Mouse (Mus musculus): ENCODE results near the gene Msantd2. TPM values are rescaled to one million over a fixed set of nuclear protein-coding genes. Genes with fewer than 3 reads are reported as not detected.
A peak's percentile ranks its signal among the peaks of the same experiment; 100 is the strongest.

The Msantd2 gene
- total RNA-seq, 2 experiments from 2014 or later: 7.8 to 8.0 TPM

GRCm38 (mm10) chr9:37500201-37500600, 11.1 kb downstream of the Msantd2 start:
- DNase-seq (ENCODE audit: low spot score): no peak
- intact Hi-C loops (cut with DNase I): no loop called here

GRCm38 (mm10) chr9:37501170-37501569, 12.1 kb downstream of the Msantd2 start:
- no peak for DNase-seq (ENCODE audit: low spot score)
- intact Hi-C loops (cut with DNase I): no loop called here

GRCm38 (mm10) chr9:37504348-37504747, 15.2 kb downstream of the Msantd2 start:
- no peak for DNase-seq (ENCODE audit: low spot score)
- intact Hi-C loops (cut with DNase I): no loop called here

- intact Hi-C loops (cut with DNase I): no loop called here
- no peak for DNase-seq (ENCODE audit: low spot score)
Measured at GRCm38 (mm10) chr9:37506023-37506422, 16.9 kb downstream of the Msantd2 start.

- intact Hi-C loops (cut with DNase I): no loop called here
- DNase-seq (ENCODE audit: low spot score): no peak
Measured at GRCm38 (mm10) chr9:37512097-37512496, 23.0 kb downstream of the Msantd2 start.

- intact Hi-C loops (cut with DNase I): no loop called here
Measured at GRCm38 (mm10) chr9:37514456-37514855, 25.3 kb downstream of the Msantd2 start.

GRCm38 (mm10) chr9:37517467-37517866, 28.3 kb downstream of the Msantd2 start:
- DNase-seq (ENCODE audit: low spot score): no peak
- intact Hi-C loops (cut with DNase I): no loop called here

More at GRCm38 (mm10) chr9:37514456-37514855, 25.3 kb downstream of the Msantd2 start:
- DNase-seq (ENCODE audit: low spot score): no peak

GRCm38 (mm10) chr9:37518991-37519390, 29.9 kb downstream of the Msantd2 start:
- intact Hi-C loops (cut with DNase I): no loop called here
- DNase-seq (ENCODE audit: low spot score): no peak

- intact Hi-C loops (cut with DNase I): no loop called here
- no peak for DNase-seq (ENCODE audit: low spot score)
Measured at GRCm38 (mm10) chr9:37519995-37520394, 30.9 kb downstream of the Msantd2 start.

- DNase-seq (ENCODE audit: low spot score): no peak
- intact Hi-C loops (cut with DNase I): loop anchor here (5.0 kb wide), 2 partner anchors 63 to 92 kb away; no protein-coding TSS in a partner anchor
Measured at GRCm38 (mm10) chr9:37525461-37525860, 36.3 kb downstream of the Msantd2 start.

- intact Hi-C loops (cut with DNase I): loop anchor here (2.0 to 5.0 kb wide), 4 partner anchors 18 to 91 kb away; partner anchors contain the start of gene Msantd2
Measured at GRCm38 (mm10) chr9:37526443-37527395, 37.6 kb downstream of the Msantd2 start.

GRCm38 (mm10) chr9:37527396-37528224, 38.5 kb downstream of the Msantd2 start, which contains the start of gene Esam:
Gene Esam, plus strand, starts transcription at chr9:37528078.
- intact Hi-C loops (cut with DNase I): loop anchor here (2.0 to 5.0 kb wide), 4 partner anchors 17 to 90 kb away; partner anchors contain the start of gene Msantd2
- peak; percentile 82 for DNase-seq (ENCODE audit: low spot score)

More at GRCm38 (mm10) chr9:37526443-37527395, 37.6 kb downstream of the Msantd2 start:
- no peak for DNase-seq (ENCODE audit: low spot score)

GRCm38 (mm10) chr9:37528225-37528970, 39.3 kb downstream of the Msantd2 start:
- intact Hi-C loops (cut with DNase I): loop anchor here (5.0 kb wide), 2 partner anchors 66 to 89 kb away; no protein-coding TSS in a partner anchor
- peak; percentile 40 for DNase-seq (ENCODE audit: low spot score)

- intact Hi-C loops (cut with DNase I): no loop called here
- DNase-seq (ENCODE audit: low spot score): peak; percentile 83
Measured at GRCm38 (mm10) chr9:37530031-37530887, 41.1 kb downstream of the Msantd2 start.

GRCm38 (mm10) chr9:37530888-37531705, 42.0 kb downstream of the Msantd2 start:
- intact Hi-C loops (cut with DNase I): no loop called here
- DNase-seq (ENCODE audit: low spot score): no peak

- no peak for DNase-seq (ENCODE audit: low spot score)
- intact Hi-C loops (cut with DNase I): no loop called here
Measured at GRCm38 (mm10) chr9:37536851-37537250, 47.7 kb downstream of the Msantd2 start.

GRCm38 (mm10) chr9:37537658-37538250, 48.6 kb downstream of the Msantd2 start:
- no peak for DNase-seq (ENCODE audit: low spot score)
- intact Hi-C loops (cut with DNase I): no loop called here

Data from heart, postnatal 25 days (tissue).